Mouse (Mus musculus): ENCODE measurements around the gene Lrrc8c.
"Not testable (repeated sequence)": the region's sequence is repeated elsewhere in the genome, so short reads cannot be mapped to it uniquely, and the experiment has no call there.

Gene Lrrc8c

GRCm38 (mm10) chr5:105635576-105635975 is 116.4 kb downstream of the Lrrc8c start:
- no peak for DNase-seq (ENCODE audit: low spot score in 2 of 2)

DNA sequence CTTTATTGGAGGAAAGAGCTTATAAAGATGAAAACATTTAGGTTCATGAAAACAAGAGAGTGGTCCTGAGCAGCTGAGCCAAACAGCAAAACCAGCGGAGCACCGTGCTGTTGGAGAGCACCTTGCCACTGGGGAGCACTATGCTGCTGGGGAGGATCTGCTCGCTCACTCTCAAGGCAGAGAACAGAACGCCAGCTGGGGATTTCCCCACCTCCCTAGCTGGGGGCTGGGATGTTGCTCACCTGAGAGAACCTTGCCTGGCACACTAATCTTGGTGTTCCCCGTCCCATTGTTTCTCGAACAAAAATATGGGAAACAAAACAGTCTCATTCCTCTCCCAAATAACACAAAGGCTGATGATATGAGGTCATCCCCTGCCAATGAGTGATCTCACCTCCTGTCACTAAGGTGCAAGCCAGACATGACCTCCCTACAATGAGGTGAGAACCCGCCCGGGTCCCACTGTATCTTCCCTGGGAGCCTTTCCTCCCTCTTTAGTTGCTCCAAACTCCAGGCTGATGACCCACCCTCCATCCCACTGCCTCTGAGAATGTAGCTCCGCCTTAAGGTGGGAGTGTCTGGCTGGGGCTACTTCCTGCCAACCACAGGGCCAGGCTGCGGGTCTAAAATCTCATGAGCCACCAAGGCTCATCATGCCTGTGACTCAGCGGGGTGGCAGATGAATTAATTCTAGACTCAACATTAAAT is 117.5 kb downstream of the Lrrc8c start:
- no peak for DNase-seq (ENCODE audit: low spot score in 2 of 2)

DNA sequence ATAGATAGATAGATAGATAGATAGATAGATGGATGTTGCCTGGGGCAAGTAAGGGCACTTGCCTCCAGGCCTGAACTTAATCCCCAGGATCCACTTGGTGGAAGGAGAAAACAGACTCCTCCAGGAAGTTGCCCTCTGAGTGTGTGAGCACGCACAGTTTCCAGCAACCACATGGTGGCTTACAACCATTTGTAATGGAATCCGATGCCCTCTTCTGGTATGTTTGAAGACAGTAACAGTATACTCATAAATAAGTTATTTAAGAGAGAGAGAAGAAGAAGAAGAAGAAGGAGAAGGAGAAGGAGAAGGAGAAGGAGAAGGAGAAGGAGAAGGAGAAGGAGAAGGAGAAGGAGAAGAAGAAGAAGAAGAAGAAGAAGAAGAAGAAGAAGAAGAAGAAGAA is 119.1 kb downstream of the Lrrc8c start:
- DNase-seq (ENCODE audit: low spot score in 2 of 2) = not testable (repeated sequence)

- no peak for DNase-seq (ENCODE audit: low spot score in 2 of 2)
Observed at GRCm38 (mm10) chr5:105638916-105639315, 119.7 kb downstream of the Lrrc8c start.

DNA sequence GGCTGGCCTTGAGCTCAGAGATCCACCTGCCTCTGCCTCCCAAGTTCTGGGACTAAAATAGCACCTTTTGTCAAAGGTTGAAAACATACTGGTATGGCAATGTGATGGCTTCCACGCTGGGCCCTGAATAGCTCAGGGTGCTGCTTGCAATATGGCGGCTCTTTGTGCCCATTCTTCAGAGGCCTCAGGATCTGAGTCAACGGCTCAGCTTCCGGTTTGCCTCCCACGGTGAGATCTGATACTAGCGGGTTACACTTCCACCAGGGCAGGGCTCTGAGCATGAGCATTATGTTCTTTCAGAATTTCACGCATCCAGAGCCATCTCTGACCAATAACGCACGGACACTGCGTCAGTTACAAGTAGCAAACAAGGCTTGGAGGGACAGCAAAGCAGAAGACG is 120.2 kb downstream of the Lrrc8c start:
- DNase-seq (ENCODE audit: low spot score in 2 of 2) = no peak

GRCm38 (mm10) chr5:105642517-105642916 is 123.3 kb downstream of the Lrrc8c start:
- no peak for DNase-seq (ENCODE audit: low spot score in 2 of 2)

DNA sequence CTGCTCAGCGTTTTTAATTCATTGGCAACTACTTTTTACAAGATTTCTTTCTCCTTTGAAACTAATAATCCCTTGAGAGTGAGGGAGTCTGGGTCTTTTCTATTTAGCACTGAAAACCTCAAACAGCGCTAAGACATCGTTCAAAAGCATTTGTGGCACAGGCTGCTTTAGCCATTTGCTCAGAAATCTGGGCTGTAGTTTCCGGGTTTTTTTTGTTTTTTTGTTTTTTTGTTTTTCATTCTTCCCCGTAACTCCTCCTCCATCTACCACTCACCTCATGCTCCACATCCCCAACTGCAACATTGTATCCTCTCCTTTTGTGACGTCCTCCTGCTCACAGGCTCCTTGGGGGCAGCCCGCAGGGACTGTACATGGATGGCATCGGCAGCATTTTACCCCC is 124.1 kb downstream of the Lrrc8c start:
- DNase-seq (ENCODE audit: low spot score in 2 of 2) = no peak

GRCm38 (mm10) chr5:105644195-105644594 is 125.0 kb downstream of the Lrrc8c start:
- no peak for DNase-seq (ENCODE audit: low spot score in 2 of 2)

DNA sequence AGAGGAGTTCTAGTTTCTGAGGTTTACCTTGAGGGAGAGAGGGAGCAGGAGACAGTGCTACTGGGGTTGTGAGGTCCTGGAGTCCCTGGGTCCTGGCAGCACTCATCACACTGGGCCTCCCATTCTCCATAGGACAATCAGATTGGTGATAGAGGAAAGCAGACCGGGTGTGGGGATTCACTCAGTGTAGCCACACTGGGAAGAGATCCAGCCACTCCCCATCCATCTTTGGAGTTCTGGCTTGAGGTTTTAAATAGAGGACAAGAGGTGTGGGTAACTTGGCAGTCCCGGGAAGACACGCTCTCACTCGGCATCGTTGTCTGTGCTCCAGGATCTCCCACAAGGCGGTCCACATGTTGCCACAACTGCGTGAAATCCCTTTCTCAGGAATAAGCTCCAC is 127.9 kb downstream of the Lrrc8c start:
- DNase-seq (ENCODE audit: low spot score in 2 of 2) = no peak

DNA sequence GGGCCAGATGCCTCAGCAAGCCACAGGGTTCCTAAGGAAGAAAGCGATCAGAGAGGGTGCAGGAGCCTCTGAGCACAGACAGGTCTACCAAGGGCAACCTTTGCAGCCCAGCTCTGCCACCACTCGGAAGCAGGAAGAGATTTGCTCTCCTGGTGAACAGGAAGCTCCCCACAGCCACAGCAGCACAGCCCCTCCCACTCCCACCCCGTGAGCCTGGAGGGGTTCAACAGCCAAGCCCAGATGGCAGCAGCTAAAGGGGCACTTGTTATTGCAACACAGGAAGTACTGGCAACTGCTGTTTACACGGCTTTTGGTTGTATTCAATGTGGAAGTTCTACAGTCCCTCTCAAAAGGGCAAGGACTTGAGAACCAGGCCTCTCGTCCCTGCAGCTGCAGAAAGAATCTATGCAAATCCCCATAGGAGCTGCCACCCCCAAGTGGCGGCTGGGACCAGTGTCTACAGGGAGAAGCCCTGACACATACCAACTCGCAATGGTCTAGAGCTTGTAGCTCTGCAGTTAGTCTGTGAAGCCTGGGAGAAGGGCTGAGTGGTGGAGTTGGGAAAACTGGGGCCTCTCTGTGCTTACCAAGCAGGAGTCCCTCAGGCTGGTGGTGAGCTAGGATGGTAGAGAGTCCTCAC is 129.6 kb downstream of the Lrrc8c start:
- peak; percentile 29 to 44 for DNase-seq (ENCODE audit: low spot score in 2 of 2)

GRCm38 (mm10) chr5:105649514-105650001 is 130.4 kb downstream of the Lrrc8c start:
- no peak for DNase-seq (ENCODE audit: low spot score in 2 of 2)

- no peak for DNase-seq (ENCODE audit: low spot score in 2 of 2)
Observed at GRCm38 (mm10) chr5:105650728-105651479, 131.7 kb downstream of the Lrrc8c start.

- no peak for DNase-seq (ENCODE audit: low spot score in 2 of 2)
Observed at GRCm38 (mm10) chr5:105651561-105651991, 132.4 kb downstream of the Lrrc8c start.

GRCm38 (mm10) chr5:105654237-105655063 is 135.3 kb downstream of the Lrrc8c start:
- peak; percentile 62 to 82 for DNase-seq (ENCODE audit: low spot score in 2 of 2)

GRCm38 (mm10) chr5:105655100-105655734 is 136.0 kb downstream of the Lrrc8c start:
- no peak for DNase-seq (ENCODE audit: low spot score in 2 of 2)

GRCm38 (mm10) chr5:105661894-105662293 is 142.7 kb downstream of the Lrrc8c start:
- DNase-seq (ENCODE audit: low spot score in 2 of 2) = no peak
